Mouse (Mus musculus) adrenal gland, postnatal 25 days (tissue): ENCODE data around the gene Prf1. TPM values are rescaled to one million over a fixed set of nuclear protein-coding genes. Genes with fewer than 3 reads are reported as not detected.

Experiments used
- DNase-seq: peaks from one replicate; pipeline ENCODE4 v3.0.0; 2021; ENCODE audit warnings: mixed read lengths
- total RNA-seq: library from RNA; stranded (reverse); gene quantifications from 2 replicates; pipeline ENCODE4 v1.2.3, GENCODE M21; 2021

The Prf1 gene
- total RNA-seq, 1 experiment from 2014 or later, result 0.15 TPM

DNA sequence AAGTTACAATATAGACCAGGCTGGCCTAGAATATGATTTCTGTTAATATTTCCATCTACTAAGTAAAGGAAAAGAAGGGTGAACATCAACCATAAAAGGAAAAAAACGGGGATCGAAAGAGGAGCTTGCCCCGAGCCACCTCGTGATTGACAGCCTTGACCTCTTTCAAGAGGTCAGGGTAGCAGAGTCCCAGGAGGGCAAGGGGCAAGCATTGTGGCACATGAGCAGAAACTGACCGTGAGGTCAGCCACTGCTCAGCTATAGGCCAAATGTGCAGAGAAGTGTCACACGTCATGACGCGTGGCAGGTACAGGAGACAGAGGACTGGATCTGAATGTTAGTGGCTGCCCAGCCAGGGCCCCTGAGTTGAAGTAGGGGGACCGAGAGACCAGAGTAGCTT is 42.6 kb downstream of the Prf1 start:
- no peak for DNase-seq

- DNase-seq, result no peak
These were observed 43.4 kb downstream of the Prf1 start for GRCm38 (mm10) chr10:61341045-61341444.

GRCm38 (mm10) chr10:61341557-61341956 is 43.9 kb downstream of the Prf1 start:
- DNase-seq, result peak; percentile 81

GRCm38 (mm10) chr10:61342750-61343149 is 45.1 kb downstream of the Prf1 start:
- no peak for DNase-seq

GRCm38 (mm10) chr10:61343950-61344349 is 46.3 kb downstream of the Prf1 start:
- DNase-seq, result peak; percentile 78

- no peak for DNase-seq
These were observed 47.5 kb downstream of the Prf1 start for GRCm38 (mm10) chr10:61345179-61345578.

DNA sequence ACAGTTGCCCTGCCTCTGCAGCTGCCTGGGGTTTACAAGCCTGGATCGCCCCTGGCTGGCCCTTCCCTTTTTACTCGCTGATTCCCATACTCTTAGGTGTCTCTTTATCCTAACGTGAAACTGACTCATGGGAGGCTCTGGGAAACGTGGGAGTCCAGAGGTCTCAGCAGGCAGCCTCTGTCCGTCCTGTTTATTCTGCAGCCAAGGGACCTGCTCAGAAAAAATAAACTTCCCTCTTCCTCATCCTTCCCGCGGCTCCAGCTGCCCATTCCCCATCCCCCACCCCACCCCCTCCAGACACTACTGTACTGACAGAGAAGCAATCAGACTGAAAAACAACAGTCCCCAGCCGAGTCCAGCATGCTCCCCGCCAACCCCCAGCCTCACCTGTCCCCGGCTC is 48.7 kb downstream of the Prf1 start:
- DNase-seq, result no peak

- DNase-seq, result no peak
These were observed 53.6 kb downstream of the Prf1 start for GRCm38 (mm10) chr10:61351216-61351615.

Other genes starting within 250 kb of the Prf1 start
- 13.9 and 15.8 TPM in 2 replicates for gene Pcbd1, start 208.5 kb upstream of the Prf1 start, total RNA-seq
- gene Sgpl1, start 150.1 kb upstream of the Prf1 start, total RNA-seq, result 77.3 and 82.4 TPM in 2 replicates
- not detected in 2 replicates for gene Tbata, start 125.9 kb upstream of the Prf1 start, total RNA-seq
- gene Adamts14, start 24.4 kb upstream of the Prf1 start, total RNA-seq, result 2.8 TPM in 2 replicates
- 21.9 and 24.0 TPM in 2 replicates for gene Pald1, start 85.7 kb downstream of the Prf1 start, total RNA-seq
- gene Nodal, start 120.1 kb downstream of the Prf1 start, total RNA-seq, result not detected in 2 replicates
- gene Eif4ebp2, start 154.8 kb downstream of the Prf1 start, total RNA-seq, result 92.3 and 112 TPM in 2 replicates
- gene Lrrc20, start 178.0 kb downstream of the Prf1 start, total RNA-seq, result 22.6 and 28.9 TPM in 2 replicates